Mouse (Mus musculus) left cerebral cortex, postnatal 36 days (tissue): ENCODE results near the gene Maea. TPM values are rescaled to one million over a fixed set of nuclear protein-coding genes. Genes with fewer than 3 reads are reported as not detected.
"Not testable (repeated sequence)": the region's sequence is repeated elsewhere in the genome, so short reads cannot be mapped to it uniquely, and the experiment has no call there.

ENCODE experiments used
- DNase-seq, 2 experiments: peaks; one replicate each; pipeline ENCODE4 v3.0.0; 2021 to 2022; ENCODE audit warnings: low spot score in 2 of 2, mixed read lengths in 1 of 2
- intact Hi-C: fragments of 180-260 bp; cut with DNase I; formaldehyde crosslinking; loops from one replicate; pipeline ENCODE4 v1.15.1; 2025
- total RNA-seq, 2 experiments: library from RNA; stranded (reverse); gene quantifications; 2 replicates each; pipeline ENCODE4 v1.2.3; 2021

Maea gene
- 10 to 100 TPM; 91.2 to 97.2 TPM for total RNA-seq

GRCm38 (mm10) chr5:33335273-33335976 is at the start of gene Maea:
Maea (plus strand) TSS chr5:33335509.
- intact Hi-C loops = loop anchor here (2.0 to 5.0 kb wide), 2 partner anchors 42 to 61 kb away; partner anchors contain the start of genes Ctbp1 and Uvssa
- DNase-seq = peak; percentile 98

- DNase-seq = no peak
- intact Hi-C loops = no loop called here
These were observed 41.4 kb upstream of the Maea start for GRCm38 (mm10) chr5:33293796-33294430.

GRCm38 (mm10) chr5:33297164-33297563 is 38.1 kb upstream of the Maea start:
- intact Hi-C loops = no loop called here
- DNase-seq = no peak

GRCm38 (mm10) chr5:33301801-33302200 is 33.5 kb upstream of the Maea start:
- DNase-seq = no peak
- intact Hi-C loops = no loop called here

- DNase-seq = no peak
- intact Hi-C loops = no loop called here
These were observed 24.4 kb upstream of the Maea start for GRCm38 (mm10) chr5:33310704-33311462.

- no peak for DNase-seq
- intact Hi-C loops = no loop called here
These were observed 23.1 kb upstream of the Maea start for GRCm38 (mm10) chr5:33312192-33312591.

GRCm38 (mm10) chr5:33324491-33324890 is 10.8 kb upstream of the Maea start:
- intact Hi-C loops = no loop called here
- DNase-seq = no peak

GRCm38 (mm10) chr5:33334381-33335272 is 682 bp upstream of the Maea start:
- intact Hi-C loops = loop anchor here (2.0 to 5.0 kb wide), 2 partner anchors 43 to 60 kb away; partner anchors contain the start of genes Ctbp1 and Uvssa

GRCm38 (mm10) chr5:33335977-33336360 is 660 bp downstream of the Maea start:
- intact Hi-C loops = loop anchor here (2.0 to 5.0 kb wide), 2 partner anchors 41 to 61 kb away; partner anchors contain the start of genes Ctbp1 and Uvssa
- peak; percentile 30 to 33 for DNase-seq

More at GRCm38 (mm10) chr5:33334381-33335272, 682 bp upstream of the Maea start:
- DNase-seq = no peak

- DNase-seq = no peak
- intact Hi-C loops = loop anchor here (5.0 kb wide), 1 partner anchor 40 kb away; the partner anchor contains the start of gene Uvssa
These were observed 1.9 kb downstream of the Maea start for GRCm38 (mm10) chr5:33337206-33337605.

- intact Hi-C loops = no loop called here
- no peak for DNase-seq
These were observed 5.9 kb downstream of the Maea start for GRCm38 (mm10) chr5:33341165-33341564.

GRCm38 (mm10) chr5:33342248-33342647 is 6.9 kb downstream of the Maea start:
- intact Hi-C loops, DNase-seq: not testable (repeated sequence)

GRCm38 (mm10) chr5:33342821-33343220 is 7.5 kb downstream of the Maea start:
- intact Hi-C loops = no loop called here
- DNase-seq = no peak

GRCm38 (mm10) chr5:33343571-33343970 is 8.3 kb downstream of the Maea start:
- intact Hi-C loops = no loop called here

GRCm38 (mm10) chr5:33344070-33344469 is 8.8 kb downstream of the Maea start:
- no peak for DNase-seq
- intact Hi-C loops = no loop called here

More at GRCm38 (mm10) chr5:33343571-33343970, 8.3 kb downstream of the Maea start:
- no peak for DNase-seq

- DNase-seq = no peak
- intact Hi-C loops = no loop called here
These were observed 12.3 kb downstream of the Maea start for GRCm38 (mm10) chr5:33347620-33348019.

- DNase-seq = no peak
- intact Hi-C loops = no loop called here
These were observed 13.9 kb downstream of the Maea start for GRCm38 (mm10) chr5:33349205-33349604.

- no peak for DNase-seq
- intact Hi-C loops = no loop called here
These were observed 14.4 kb downstream of the Maea start for GRCm38 (mm10) chr5:33349706-33350105.
